In the genomic region with DNA sequence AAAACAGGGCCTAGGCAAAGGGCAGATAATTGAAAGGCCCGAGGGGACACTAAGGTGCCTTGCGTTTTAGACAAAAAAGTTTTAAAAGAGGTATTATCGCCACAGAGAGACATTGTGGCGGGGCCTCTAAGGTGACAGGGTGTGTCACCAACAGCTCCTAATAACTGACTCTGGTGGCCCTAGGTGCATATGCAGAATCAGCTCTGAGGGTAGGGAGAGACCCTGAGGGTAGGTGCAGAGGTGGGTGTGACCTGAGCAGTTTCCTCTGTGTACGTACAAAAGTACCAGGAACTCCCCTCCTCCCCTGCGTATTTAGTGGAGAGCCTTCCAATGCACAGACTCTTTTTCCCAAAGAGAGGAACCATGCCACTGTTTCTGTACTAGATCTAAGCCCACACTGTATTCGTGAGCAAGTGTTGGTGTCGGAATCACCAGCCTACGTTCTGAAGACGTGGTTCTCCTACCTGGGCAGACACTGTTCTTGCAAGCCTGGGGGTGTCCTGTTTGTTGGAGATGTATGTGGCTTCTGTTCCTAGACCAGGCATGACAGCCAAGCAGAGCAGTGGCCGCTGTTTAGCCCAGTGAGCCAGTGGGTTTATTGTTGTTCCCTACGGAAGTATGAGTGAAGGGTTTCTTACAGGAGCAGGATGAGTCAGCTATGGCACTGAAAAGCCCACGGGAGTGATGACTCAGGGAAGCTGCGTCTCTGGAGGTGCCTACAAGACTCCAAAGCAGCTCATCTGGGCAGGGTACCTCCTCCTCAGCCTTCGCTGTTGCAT, we compare ENCODE assay signal across 8 mouse cellular contexts. TPM values are rescaled to one million over a fixed set of nuclear protein-coding genes. Genes with fewer than 3 reads are reported as not detected.
DNase-seq lines count a peak whose midpoint lies in the region; ATAC-seq and TF ChIP-seq lines count a peak whose summit lies in the region.

No protein-coding gene starts in this region.

- peaks cover 11% of the 10 kb centered on the region for H3K36me3 ChIP-seq in lung, embryonic 14.5 days (ENCODE audit: insufficient read depth)
- peaks cover 9% of the 10 kb centered on the region; the same call in 1 of the 2 replicates for H3K36me3 ChIP-seq in intestine, postnatal 0 days (ENCODE audit: control insufficient read depth, insufficient read depth)
- H3K36me3 ChIP-seq in midbrain, embryonic 13.5 days: peaks cover 35% of the 10 kb centered on the region

- no peak for TF ChIP-seq CTCF in lung, embryonic 14.5 days (IDR thresholded peaks at IDR 0.05; ENCODE audit: low read depth)
- no peak for TF ChIP-seq CTCF in intestine, postnatal 0 days (IDR thresholded peaks at IDR 0.05; ENCODE audit: low read depth)

- H3K4me1 ChIP-seq in lung, embryonic 14.5 days (ENCODE audit: insufficient read depth): peaks cover 7% of the 10 kb centered on the region; the same call in 1 of the 2 replicates
- no peaks in the 10 kb centered on the region for H3K4me1 ChIP-seq in intestine, postnatal 0 days (replicated peaks; ENCODE audit: control insufficient read depth, insufficient read depth, low read length)
- peaks cover 21% of the 10 kb centered on the region for H3K4me1 ChIP-seq in midbrain, embryonic 13.5 days (replicated peaks)

- H3K9ac ChIP-seq in lung, embryonic 14.5 days: peak overlapping the region; percentile 66
- H3K9ac ChIP-seq in intestine, postnatal 0 days (ENCODE audit: low read depth, low read length): peak overlapping the region; percentile 65
- peak overlapping the region; percentile 73 for H3K9ac ChIP-seq in midbrain, embryonic 13.5 days (replicated peaks)

- intact Hi-C loops in gastrocnemius, postnatal 14 days (cut with DNase I; ENCODE audit: low total_unique reads): no loop called here

- H3K4me3 ChIP-seq in lung, embryonic 14.5 days (ENCODE audit: low read depth, low read length): peak overlapping the region; percentile 58
- H3K4me3 ChIP-seq in intestine, postnatal 0 days (ENCODE audit: low read depth, low read length): peak overlapping the region; percentile 93
- H3K4me3 ChIP-seq in midbrain, embryonic 13.5 days (replicated peaks): peak overlapping the region; percentile 69

- H3K27me3 ChIP-seq in lung, embryonic 14.5 days (ENCODE audit: insufficient read depth, low read length): no peaks in the 10 kb centered on the region
- H3K27me3 ChIP-seq in intestine, postnatal 0 days (replicated peaks; ENCODE audit: control insufficient read depth, insufficient read depth, low read length): no peaks in the 10 kb centered on the region
- H3K27me3 ChIP-seq in midbrain, embryonic 13.5 days: 0 out of 2 replicates have a peak, but pooled peaks cover 3% of the 10 kb centered on the region

- H3K9me3 ChIP-seq in lung, embryonic 14.5 days (ENCODE audit: low read depth, low read length): 0 out of 2 replicates have a peak, but pooled peaks cover 3% of the 10 kb centered on the region
- no peaks in the 10 kb centered on the region for H3K9me3 ChIP-seq in intestine, postnatal 0 days (ENCODE audit: control insufficient read depth)
- H3K9me3 ChIP-seq in midbrain, embryonic 13.5 days: peaks cover 11% of the 10 kb centered on the region; the same call in 1 of the 2 replicates

- H3K4me2 ChIP-seq in lung, embryonic 14.5 days: peak overlapping the region; percentile 91
- H3K4me2 ChIP-seq in intestine, postnatal 0 days (replicated peaks; ENCODE audit: low read depth): peak overlapping the region; percentile 80
- H3K4me2 ChIP-seq in midbrain, embryonic 13.5 days (replicated peaks): peak overlapping the region; percentile 82

- peak; percentile 9 for ATAC-seq in lung, embryonic 14.5 days (ENCODE audit: insufficient read depth)
- peak; percentile 53 for ATAC-seq in erythroid progenitor cell, adult 5-6 weeks (replicated peaks; ENCODE audit: low FRiP score, poor library complexity, severe bottlenecking)
- 0 out of 2 replicates have a peak, but pooled peaks have one; percentile 17 for ATAC-seq in intestine, postnatal 0 days
- peak; percentile 46 for ATAC-seq in midbrain, embryonic 13.5 days

- peak overlapping the region; percentile 81 for H3K27ac ChIP-seq in lung, embryonic 14.5 days (ENCODE audit: low read depth)
- peak overlapping the region; percentile 79 for H3K27ac ChIP-seq in intestine, postnatal 0 days (ENCODE audit: low read depth, low read length)
- peak overlapping the region; percentile 80; the same call in 1 of the 2 replicates for H3K27ac ChIP-seq in midbrain, embryonic 13.5 days

- 40% methylated on average over 15 of the region's 15 CpGs for WGBS in lung, embryonic 14.5 days
- 34% methylated on average over 15 of the region's 15 CpGs for WGBS in intestine, postnatal 0 days
- WGBS in midbrain, embryonic 13.5 days: 62% methylated on average over 15 of the region's 15 CpGs

- no peak for DNase-seq in lung, embryonic 14.5 days
- DNase-seq in lung, postnatal 25 days (ENCODE audit: low spot score): no peak
- peak; percentile 29 for DNase-seq in R1 (ENCODE audit: low read depth, low spot score)
- no peak for DNase-seq in ovary, adult 18-20 months (ENCODE audit: low spot score)
- DNase-seq in gastrocnemius, postnatal 14 days: no peak

RNA-seq across cellular contexts. Expression of gene Zfp180, which starts 0.9 kb away (rescaled TPM):
- polyA plus RNA-seq in lung, embryonic 14.5 days (2014; fragmentation: Nextera tagmentation; extraction: Ambion mirVana): 22.8 and 27.2 TPM in 2 replicates
- total RNA-seq in erythroid progenitor cell, adult 5-6 weeks (2015; ENCODE audit: low replicate concordance): 16.6 and 25.2 TPM in 2 replicates
- total RNA-seq in erythroid progenitor cell, adult 5-6 weeks (2017; ENCODE audit: low replicate concordance): 19.4 and 20.3 TPM in 2 replicates
- 5.2 and 6.5 TPM in 2 replicates for polyA plus RNA-seq in intestine, postnatal 0 days (2015; fragmentation: Nextera tagmentation; extraction: Ambion mirVana)
- polyA plus RNA-seq in midbrain, embryonic 13.5 days (2015; fragmentation: Nextera tagmentation; extraction: Ambion mirVana): 33.6 and 35.2 TPM in 2 replicates
- 1 to 10 TPM; 5.8 to 6.0 TPM for total RNA-seq in gastrocnemius, postnatal 14 days (2021)

RNA-seq across cellular contexts. Expression of gene Zfp112, which starts 29.5 kb away (rescaled TPM):
- polyA plus RNA-seq in lung, embryonic 14.5 days (2014; fragmentation: Nextera tagmentation; extraction: Ambion mirVana): 3.9 and 4.5 TPM in 2 replicates
- total RNA-seq in erythroid progenitor cell, adult 5-6 weeks (2015; ENCODE audit: low replicate concordance): 3.2 and 4.2 TPM in 2 replicates
- 1.3 and 2.3 TPM in 2 replicates for total RNA-seq in erythroid progenitor cell, adult 5-6 weeks (2017; ENCODE audit: low replicate concordance)
- 2.0 and 2.2 TPM in 2 replicates for polyA plus RNA-seq in intestine, postnatal 0 days (2015; fragmentation: Nextera tagmentation; extraction: Ambion mirVana)
- 9.7 and 11.3 TPM in 2 replicates for polyA plus RNA-seq in midbrain, embryonic 13.5 days (2015; fragmentation: Nextera tagmentation; extraction: Ambion mirVana)
- total RNA-seq in gastrocnemius, postnatal 14 days (2021): 1 to 10 TPM; 2.7 to 3.5 TPM

RNA-seq across cellular contexts. Expression of gene Vmn1r183, which starts 29.6 kb away (rescaled TPM):
- not detected in 2 replicates for polyA plus RNA-seq in lung, embryonic 14.5 days (2014; fragmentation: Nextera tagmentation; extraction: Ambion mirVana)
- total RNA-seq in erythroid progenitor cell, adult 5-6 weeks (2015; ENCODE audit: low replicate concordance): not detected in 2 replicates
- not detected in 2 replicates for total RNA-seq in erythroid progenitor cell, adult 5-6 weeks (2017; ENCODE audit: low replicate concordance)
- not detected in 2 replicates for polyA plus RNA-seq in intestine, postnatal 0 days (2015; fragmentation: Nextera tagmentation; extraction: Ambion mirVana)
- polyA plus RNA-seq in midbrain, embryonic 13.5 days (2015; fragmentation: Nextera tagmentation; extraction: Ambion mirVana): not detected in 2 replicates
- not detected for total RNA-seq in gastrocnemius, postnatal 14 days (2021)

RNA-seq across cellular contexts. Expression of gene Zfp235, which starts 51.3 kb away (rescaled TPM):
- polyA plus RNA-seq in lung, embryonic 14.5 days (2014; fragmentation: Nextera tagmentation; extraction: Ambion mirVana): 16.6 TPM in 2 replicates
- 5.4 TPM in 1 of 2 replicates, not detected in the other for total RNA-seq in erythroid progenitor cell, adult 5-6 weeks (2015; ENCODE audit: low replicate concordance)
- total RNA-seq in erythroid progenitor cell, adult 5-6 weeks (2017; ENCODE audit: low replicate concordance): not detected in 2 replicates
- polyA plus RNA-seq in intestine, postnatal 0 days (2015; fragmentation: Nextera tagmentation; extraction: Ambion mirVana): 7.9 and 8.0 TPM in 2 replicates
- polyA plus RNA-seq in midbrain, embryonic 13.5 days (2015; fragmentation: Nextera tagmentation; extraction: Ambion mirVana): 20.6 and 21.4 TPM in 2 replicates
- 1 to 10 TPM; 3.8 to 4.0 TPM for total RNA-seq in gastrocnemius, postnatal 14 days (2021)
